Mouse (Mus musculus) heart, embryonic 12.5 days (tissue): ENCODE data around the gene Mt1. TPM values are rescaled to one million over a fixed set of nuclear protein-coding genes. Genes with fewer than 3 reads are reported as not detected.
A peak's percentile ranks its signal among the peaks of the same experiment; 100 is the strongest.

Experiments
- ATAC-seq: fragments of 200-750 bp; cut with Nextera tagmentation; 2 replicates; pipeline ENCODE4 v1.8.0; 2017; ENCODE audit warnings: moderate TSS enrichment, moderate library complexity; ENCODE audit not compliant: insufficient number of reproducible peaks, low FRiP score
- H3K27ac ChIP-seq: fragments of 300-500 bp; sonication (generic); 2 replicates; pipeline ENCODE4 v1.5.1; 2016; ENCODE audit warnings: mild to moderate bottlenecking, moderate library complexity; ENCODE audit not compliant: poor library complexity, severe bottlenecking
- H3K27me3 ChIP-seq: fragments of 300-500 bp; sonication (generic); replicated peaks from 2 replicates; pipeline ENCODE4 v1.6.1; 2016; ENCODE audit warnings: mild to moderate bottlenecking, moderate library complexity
- H3K36me3 ChIP-seq: fragments of 300-500 bp; sonication (generic); 2 replicates; pipeline ENCODE4 v1.6.1; 2016; ENCODE audit warnings: mild to moderate bottlenecking, moderate library complexity
- H3K4me1 ChIP-seq: fragments of 300-500 bp; sonication (generic); replicated peaks from 2 replicates; pipeline ENCODE4 v1.6.1; 2016; ENCODE audit warnings: mild to moderate bottlenecking
- H3K4me2 ChIP-seq: fragments of 300-500 bp; sonication (generic); 2 replicates; pipeline ENCODE4 v1.6.1; 2016; ENCODE audit warnings: mild to moderate bottlenecking, moderate library complexity
- H3K4me3 ChIP-seq: fragments of 300-500 bp; sonication (generic); 2 replicates; pipeline ENCODE4 v1.5.1; 2016; ENCODE audit warnings: mild to moderate bottlenecking
- H3K9ac ChIP-seq: fragments of 300-500 bp; sonication (generic); 2 replicates; pipeline ENCODE4 v1.6.1; 2016; ENCODE audit warnings: mild to moderate bottlenecking, moderate library complexity
- H3K9me3 ChIP-seq: fragments of 300-500 bp; sonication (generic); replicated peaks from 2 replicates; pipeline ENCODE4 v1.6.1; 2016; ENCODE audit warnings: mild to moderate bottlenecking, moderate library complexity
- WGBS: fragments of 180-500 bp; shearing (Covaris S2); methylation state at CpG from one replicate; pipeline ENCODE4 v1.1.7; 2016; 5-methylcytosine and 5-hydroxymethylcytosine counted together
- polyA plus RNA-seq: library from polyadenylated mRNA; unstranded; fragments of >200 nt; fragmentation: Nextera tagmentation; extraction: Ambion mirVana; gene quantifications from 2 replicates; pipeline ENCODE4 v1.2.1, GENCODE M21; 2016

Gene Mt1
- polyA plus RNA-seq, 1 experiment from 2014 or later: 209 TPM

DNA sequence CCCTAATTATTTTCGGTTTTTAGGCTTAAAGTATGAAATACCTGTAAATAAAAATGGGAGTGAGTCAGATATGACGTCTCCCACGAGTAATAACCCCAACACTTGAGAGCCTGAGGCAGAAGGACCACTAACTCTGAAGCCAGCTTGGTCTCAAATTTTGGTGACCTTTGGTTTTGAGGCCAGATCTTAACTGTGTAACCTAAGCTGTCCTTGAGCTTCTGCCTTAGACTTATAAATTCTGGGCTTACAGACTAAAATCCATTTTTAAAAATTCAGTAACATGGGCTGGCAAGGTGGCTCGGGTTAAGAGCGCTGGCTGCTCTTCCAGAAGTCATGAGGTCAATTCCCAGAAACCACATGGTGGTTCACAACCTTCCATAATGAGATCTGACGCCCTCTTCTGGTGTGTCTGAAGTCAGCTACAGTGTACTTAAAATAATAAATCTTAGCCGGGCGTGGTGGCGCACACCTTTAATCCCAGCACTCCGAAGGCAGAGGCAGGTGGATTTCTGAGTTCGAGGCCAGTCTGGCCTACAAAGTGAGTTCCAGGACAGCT lies 5.0 kb upstream of the Mt1 start:
- H3K4me3 ChIP-seq: peak overlapping the region; percentile 61; the same call in 1 of the 2 replicates
- H3K36me3 ChIP-seq: no peaks in the 10 kb centered on the region
- H3K4me2 ChIP-seq: peak overlapping the region; percentile 88
- H3K4me1 ChIP-seq: peaks cover 14% of the 10 kb centered on the region
- H3K9me3 ChIP-seq: no peaks in the 10 kb centered on the region
- H3K27me3 ChIP-seq: peaks cover 93% of the 10 kb centered on the region
- H3K27ac ChIP-seq: no peak overlapping the region
- no peak for ATAC-seq
- H3K9ac ChIP-seq: no peak overlapping the region
- whole genome bisulfite sequencing: 51% methylated on average over 11 of the region's 11 CpGs

GRCm38 (mm10) chr8:94174619-94175213 lies 4.2 kb upstream of the Mt1 start:
- no peak overlapping the region for H3K9ac ChIP-seq
- peaks cover 18% of the 10 kb centered on the region for H3K4me1 ChIP-seq
- no peak for ATAC-seq
- H3K4me3 ChIP-seq: no peak overlapping the region
- no peaks in the 10 kb centered on the region for H3K9me3 ChIP-seq
- WGBS: 40% methylated on average over 7 of the region's 7 CpGs
- peaks cover 86% of the 10 kb centered on the region for H3K27me3 ChIP-seq
- H3K4me2 ChIP-seq: peak overlapping the region; percentile 21
- H3K36me3 ChIP-seq: no peaks in the 10 kb centered on the region
- no peak overlapping the region for H3K27ac ChIP-seq

- H3K4me3 ChIP-seq: no peak overlapping the region
- peak overlapping the region; percentile 85 for H3K4me2 ChIP-seq
- H3K36me3 ChIP-seq: no peaks in the 10 kb centered on the region
- H3K9me3 ChIP-seq: no peaks in the 10 kb centered on the region
- H3K27me3 ChIP-seq: peaks cover 82% of the 10 kb centered on the region
- WGBS: 72% methylated on average over 7 of the region's 7 CpGs
- no peak overlapping the region for H3K9ac ChIP-seq
- no peak overlapping the region for H3K27ac ChIP-seq
- H3K4me1 ChIP-seq: peaks cover 20% of the 10 kb centered on the region
- ATAC-seq: no peak
Measured at GRCm38 (mm10) chr8:94177716-94178390, 1.0 kb upstream of the Mt1 start.

- H3K36me3 ChIP-seq: no peaks in the 10 kb centered on the region
- 0 out of 2 replicates have a peak, but pooled peaks have one; percentile 50 for ATAC-seq
- peak overlapping the region; percentile 53 for H3K4me3 ChIP-seq
- no peaks in the 10 kb centered on the region for H3K9me3 ChIP-seq
- WGBS: 6% methylated on average over 25 of the region's 25 CpGs
- peaks cover 31% of the 10 kb centered on the region for H3K4me1 ChIP-seq
- peaks cover 78% of the 10 kb centered on the region for H3K27me3 ChIP-seq
- H3K27ac ChIP-seq: no peak overlapping the region
- peak overlapping the region; percentile 85 for H3K4me2 ChIP-seq
- peak overlapping the region; percentile 67 for H3K9ac ChIP-seq
Measured at GRCm38 (mm10) chr8:94179713-94180560, 1.1 kb downstream of the Mt1 start.

GRCm38 (mm10) chr8:94180561-94180908 lies 1.7 kb downstream of the Mt1 start:
- no peak overlapping the region for H3K9ac ChIP-seq
- H3K27me3 ChIP-seq: peaks cover 79% of the 10 kb centered on the region
- H3K27ac ChIP-seq: no peak overlapping the region

DNA sequence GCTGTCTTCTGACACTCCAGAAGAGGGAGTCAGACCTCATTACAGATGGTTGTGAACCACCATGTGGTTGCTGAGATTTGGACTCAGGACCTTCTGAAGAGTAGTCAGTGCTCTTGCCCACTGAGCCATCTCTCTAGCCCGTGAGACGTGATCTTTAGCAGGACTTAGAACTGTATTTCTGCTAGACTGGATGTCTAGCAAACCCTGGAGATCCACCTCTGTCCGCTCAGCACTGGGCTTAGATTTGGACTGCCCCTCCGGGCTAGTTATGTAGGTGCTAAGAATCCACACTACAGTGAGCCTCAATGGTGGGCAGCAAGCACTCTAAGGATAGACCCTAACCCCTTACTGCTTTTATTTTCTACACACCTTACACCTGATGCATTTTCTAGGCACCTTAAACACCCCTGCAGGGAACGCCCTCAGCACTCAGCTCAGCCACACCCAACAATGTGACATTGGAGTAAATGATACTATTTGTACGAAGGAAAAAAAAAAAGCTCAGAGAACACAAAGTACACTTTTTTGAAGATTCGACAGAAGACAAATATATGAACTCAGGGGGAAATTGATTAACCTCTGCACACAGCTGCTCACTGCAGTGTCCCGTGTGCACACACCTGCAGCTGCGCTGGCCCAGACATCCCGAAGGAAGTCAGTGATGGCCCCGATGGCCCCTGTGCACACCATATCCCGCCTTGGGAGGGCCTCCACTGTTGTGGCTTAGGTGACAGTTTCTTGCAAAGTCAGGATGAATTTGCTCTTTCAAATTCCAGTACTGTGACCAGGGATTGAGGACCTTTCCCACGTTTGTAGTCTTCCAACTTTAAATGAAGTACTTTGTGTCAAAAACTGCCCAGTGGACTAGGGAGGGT lies 3.4 kb downstream of the Mt1 start:
- no peak overlapping the region; the same call in 1 of the 2 replicates for H3K27ac ChIP-seq
- no peaks in the 10 kb centered on the region for H3K36me3 ChIP-seq
- H3K9me3 ChIP-seq: no peaks in the 10 kb centered on the region
- H3K4me1 ChIP-seq: peaks cover 43% of the 10 kb centered on the region
- WGBS: 66% methylated on average over 13 of the region's 13 CpGs
- peaks cover 77% of the 10 kb centered on the region for H3K27me3 ChIP-seq
- H3K4me3 ChIP-seq: peak overlapping the region; percentile 23
- H3K4me2 ChIP-seq: peak overlapping the region; percentile 63
- 0 out of 2 replicates have a peak overlapping the region, but pooled peaks have one; percentile 1 for H3K9ac ChIP-seq
- ATAC-seq: peak; percentile 23; the same call in 1 of the 2 replicates

More at GRCm38 (mm10) chr8:94180561-94180908, 1.7 kb downstream of the Mt1 start:
- Histone ChIP-seq H3K4me1 (peaks cover 31% of the 10 kb centered on the region), H3K9me3 (no peaks in the 10 kb centered on the region), H3K4me2 (peak overlapping the region; percentile 85), H3K36me3 (no peaks in the 10 kb centered on the region), H3K4me3 (peak overlapping the region; percentile 53)
- no peak for ATAC-seq
- WGBS: 84% methylated on average over 1 of the region's 1 CpGs

GRCm38 (mm10) chr8:94183117-94183516 lies 4.2 kb downstream of the Mt1 start:
- 0% methylated on average over 16 of the region's 16 CpGs for WGBS
- H3K4me1 ChIP-seq: peaks cover 46% of the 10 kb centered on the region
- peak; percentile 80 for ATAC-seq
- no peaks in the 10 kb centered on the region for H3K36me3 ChIP-seq
- H3K9me3 ChIP-seq: no peaks in the 10 kb centered on the region
- peak overlapping the region; percentile 63 for H3K4me2 ChIP-seq
- peak overlapping the region; percentile 23 for H3K4me3 ChIP-seq
- peaks cover 80% of the 10 kb centered on the region for H3K27me3 ChIP-seq
- no peak overlapping the region for H3K27ac ChIP-seq
- H3K9ac ChIP-seq: 0 out of 2 replicates have a peak overlapping the region, but pooled peaks have one; percentile 30

DNA sequence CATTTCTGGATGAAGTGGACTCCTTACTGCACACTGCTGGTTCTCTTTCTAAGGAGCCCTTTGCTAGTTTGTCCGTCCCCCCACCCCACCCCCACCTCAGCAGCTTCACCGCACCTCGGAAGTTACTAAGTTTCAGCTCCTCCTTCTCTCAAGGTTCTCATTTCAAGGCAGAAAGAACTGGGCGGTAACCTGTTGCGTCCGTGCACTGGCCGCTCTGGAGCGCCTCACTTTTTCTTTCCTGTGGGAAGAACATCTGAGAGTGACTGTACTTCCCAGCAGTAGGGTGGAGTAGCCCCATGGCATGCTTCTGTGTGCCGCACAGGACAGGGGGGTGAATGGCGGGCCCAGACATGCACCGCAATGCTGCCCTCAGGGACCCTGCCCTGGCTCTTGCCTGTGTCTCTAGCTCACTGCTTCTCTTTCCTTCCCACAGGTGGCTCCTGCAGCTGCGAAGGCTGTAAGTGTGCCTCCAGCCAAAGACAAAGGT lies 5.5 kb downstream of the Mt1 start:
- 25% methylated on average over 12 of the region's 12 CpGs for WGBS
- Histone ChIP-seq H3K36me3 (no peaks in the 10 kb centered on the region), H3K4me1 (peaks cover 50% of the 10 kb centered on the region), H3K9ac (peak overlapping the region; percentile 34), H3K27me3 (peaks cover 74% of the 10 kb centered on the region), H3K4me2 (peak overlapping the region; percentile 63; the same call in 1 of the 2 replicates), H3K4me3 (no peak overlapping the region), H3K9me3 (no peaks in the 10 kb centered on the region), H3K27ac (no peak overlapping the region)
- no peak for ATAC-seq

DNA sequence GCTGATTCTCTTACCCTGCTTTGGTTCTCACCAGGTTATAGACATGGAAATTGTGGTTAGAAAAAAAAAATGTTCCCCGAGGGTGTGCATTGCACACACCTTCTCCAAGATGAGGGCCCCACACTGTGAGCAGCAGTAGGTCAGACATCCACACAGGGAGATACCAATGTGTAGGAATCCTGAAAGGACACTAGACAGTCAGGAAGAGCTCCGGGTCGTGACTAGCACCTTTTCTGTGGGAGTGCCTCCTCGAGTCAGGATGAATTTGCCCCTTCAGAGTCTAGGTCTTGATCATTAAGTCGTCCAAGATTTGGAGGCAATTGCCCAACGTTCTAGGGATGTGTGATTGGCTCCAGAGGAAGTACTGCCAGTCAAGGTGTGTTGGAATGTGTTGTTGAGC lies 6.9 kb downstream of the Mt1 start:
- Histone ChIP-seq H3K36me3 (no peaks in the 10 kb centered on the region), H3K4me1 (peaks cover 47% of the 10 kb centered on the region), H3K4me2 (no peak overlapping the region), H3K9ac (no peak overlapping the region), H3K9me3 (no peaks in the 10 kb centered on the region), H3K27ac (no peak overlapping the region), H3K27me3 (peaks cover 63% of the 10 kb centered on the region), H3K4me3 (no peak overlapping the region)
- ATAC-seq: no peak
- 62% methylated on average over 6 of the region's 6 CpGs for WGBS

GRCm38 (mm10) chr8:94186542-94186941 lies 7.7 kb downstream of the Mt1 start:
- H3K27ac ChIP-seq: no peak overlapping the region
- peaks cover 52% of the 10 kb centered on the region for H3K4me1 ChIP-seq
- H3K36me3 ChIP-seq: no peaks in the 10 kb centered on the region
- peak; percentile 66 for ATAC-seq
- H3K9me3 ChIP-seq: no peaks in the 10 kb centered on the region
- H3K4me3 ChIP-seq: peak overlapping the region; percentile 12
- H3K4me2 ChIP-seq: peak overlapping the region; percentile 60
- H3K27me3 ChIP-seq: peaks cover 59% of the 10 kb centered on the region
- H3K9ac ChIP-seq: 0 out of 2 replicates have a peak overlapping the region, but pooled peaks have one; percentile 38
- 2% methylated on average over 16 of the region's 17 CpGs for WGBS
